Mouse (Mus musculus): ENCODE measurements around the gene Cacna1g. TPM values are rescaled to one million over a fixed set of nuclear protein-coding genes. Genes with fewer than 3 reads are reported as not detected.

Cacna1g gene
- total RNA-seq, 2 experiments from 2014 or later: 1.2 to 3.0 TPM

- intact Hi-C loops (cut with DNase I): no loop called here
- Histone ChIP-seq H3K4me3 (no peak overlapping the region), H3K27ac (no peak overlapping the region)
- no peak for TF ChIP-seq CTCF (IDR thresholded peaks at IDR 0.05)
- DNase-seq: no peak
Measured at GRCm38 (mm10) chr11:94455161-94455820, 18.7 kb downstream of the Cacna1g start.

- no peak for TF ChIP-seq CTCF (IDR thresholded peaks at IDR 0.05)
- intact Hi-C loops (cut with DNase I): no loop called here
- Histone ChIP-seq H3K27ac (no peak overlapping the region), H3K4me3 (no peak overlapping the region)
- no peak for DNase-seq
Measured at GRCm38 (mm10) chr11:94454756-94455155, 19.2 kb downstream of the Cacna1g start.

- no peak overlapping the region for H3K4me3 ChIP-seq
- DNase-seq: no peak
- intact Hi-C loops (cut with DNase I): no loop called here
- no peak for TF ChIP-seq CTCF (IDR thresholded peaks at IDR 0.05)
- no peak overlapping the region for H3K27ac ChIP-seq
Measured at GRCm38 (mm10) chr11:94451091-94451773, 22.8 kb downstream of the Cacna1g start.

GRCm38 (mm10) chr11:94449886-94450285 is 24.1 kb downstream of the Cacna1g start:
- no peak for DNase-seq
- TF ChIP-seq CTCF (IDR thresholded peaks at IDR 0.05): no peak
- intact Hi-C loops (cut with DNase I): no loop called here
- no peak overlapping the region for H3K27ac ChIP-seq
- H3K4me3 ChIP-seq: no peak overlapping the region

GRCm38 (mm10) chr11:94449239-94449638 is 24.8 kb downstream of the Cacna1g start:
- TF ChIP-seq CTCF (IDR thresholded peaks at IDR 0.05): no peak
- no peak overlapping the region for H3K27ac ChIP-seq
- no peak for DNase-seq
- intact Hi-C loops (cut with DNase I): no loop called here
- H3K4me3 ChIP-seq: no peak overlapping the region

- intact Hi-C loops (cut with DNase I): no loop called here
- Histone ChIP-seq H3K27ac (no peak overlapping the region), H3K4me3 (no peak overlapping the region)
- no peak for TF ChIP-seq CTCF (IDR thresholded peaks at IDR 0.05)
- no peak for DNase-seq
Measured at GRCm38 (mm10) chr11:94447017-94447416, 27.0 kb downstream of the Cacna1g start.

- Histone ChIP-seq H3K4me3 (no peak overlapping the region), H3K27ac (no peak overlapping the region)
- intact Hi-C loops (cut with DNase I): no loop called here
- no peak for TF ChIP-seq CTCF (IDR thresholded peaks at IDR 0.05)
- no peak for DNase-seq
Measured at GRCm38 (mm10) chr11:94445300-94445699, 28.7 kb downstream of the Cacna1g start.

GRCm38 (mm10) chr11:94444829-94445228 is 29.2 kb downstream of the Cacna1g start:
- intact Hi-C loops (cut with DNase I): no loop called here
- H3K4me3 ChIP-seq: no peak overlapping the region
- no peak overlapping the region for H3K27ac ChIP-seq
- TF ChIP-seq CTCF (IDR thresholded peaks at IDR 0.05): no peak
- DNase-seq: no peak

- intact Hi-C loops (cut with DNase I): no loop called here
- H3K27ac ChIP-seq: peak overlapping the region; percentile 8; the same call in 1 of the 2 replicates
- TF ChIP-seq CTCF (IDR thresholded peaks at IDR 0.05): no peak
- no peak for DNase-seq
- H3K4me3 ChIP-seq: no peak overlapping the region
Measured at GRCm38 (mm10) chr11:94441752-94442151, 32.2 kb downstream of the Cacna1g start.

- H3K27ac ChIP-seq: 0 out of 2 replicates have a peak overlapping the region, but pooled peaks have one; percentile 8
- intact Hi-C loops (cut with DNase I): no loop called here
- no peak for TF ChIP-seq CTCF (IDR thresholded peaks at IDR 0.05)
- H3K4me3 ChIP-seq: no peak overlapping the region
- DNase-seq: no peak
Measured at GRCm38 (mm10) chr11:94441122-94441521, 32.9 kb downstream of the Cacna1g start.

GRCm38 (mm10) chr11:94440421-94440820 is 33.6 kb downstream of the Cacna1g start:
- DNase-seq: no peak
- intact Hi-C loops (cut with DNase I): no loop called here

GRCm38 (mm10) chr11:94429011-94429651 is 44.9 kb downstream of the Cacna1g start:
- TF ChIP-seq CTCF (IDR thresholded peaks at IDR 0.05): no peak
- Histone ChIP-seq H3K27ac (no peak overlapping the region), H3K4me3 (no peak overlapping the region)
- DNase-seq: no peak
- intact Hi-C loops (cut with DNase I): no loop called here

More at GRCm38 (mm10) chr11:94440421-94440820, 33.6 kb downstream of the Cacna1g start:
- no peak for TF ChIP-seq CTCF (IDR thresholded peaks at IDR 0.05)
- Histone ChIP-seq H3K27ac (no peak overlapping the region), H3K4me3 (no peak overlapping the region)
